Mouse (Mus musculus) midbrain, embryonic 13.5 days (tissue): ENCODE results near the gene Cela2a. TPM values are rescaled to one million over a fixed set of nuclear protein-coding genes. Genes with fewer than 3 reads are reported as not detected.

ENCODE experiments used
- ATAC-seq: fragments of 200-750 bp; cut with Nextera tagmentation; 2 replicates; pipeline ENCODE4 v1.8.0; 2017; ENCODE audit warnings: mild to moderate bottlenecking, moderate TSS enrichment, moderate library complexity
- H3K27ac ChIP-seq: fragments of 300-500 bp; sonication (generic); 2 replicates; pipeline ENCODE4 v1.5.1; 2015; ENCODE audit warnings: inconsistent platforms, mild to moderate bottlenecking, moderate library complexity
- H3K27me3 ChIP-seq: fragments of 300-500 bp; sonication (generic); 2 replicates; pipeline ENCODE4 v1.6.1; 2015; ENCODE audit warnings: mild to moderate bottlenecking, inconsistent platforms
- H3K36me3 ChIP-seq: fragments of 300-500 bp; sonication (generic); 2 replicates; pipeline ENCODE4 v1.6.1; 2015; ENCODE audit warnings: mild to moderate bottlenecking, inconsistent platforms
- H3K4me1 ChIP-seq: fragments of 300-500 bp; sonication (generic); replicated peaks from 2 replicates; pipeline ENCODE4 v1.6.1; 2015; ENCODE audit warnings: inconsistent platforms
- H3K4me2 ChIP-seq: fragments of 300-500 bp; sonication (generic); replicated peaks from 2 replicates; pipeline ENCODE4 v1.6.1; 2015; ENCODE audit warnings: moderate library complexity, mild to moderate bottlenecking, inconsistent platforms
- H3K4me3 ChIP-seq: fragments of 300-500 bp; sonication (generic); replicated peaks from 2 replicates; pipeline ENCODE4 v1.5.1; 2015; ENCODE audit warnings: mild to moderate bottlenecking, inconsistent platforms
- H3K9ac ChIP-seq: fragments of 300-500 bp; sonication (generic); replicated peaks from 2 replicates; pipeline ENCODE4 v1.6.1; 2015; ENCODE audit warnings: mild to moderate bottlenecking, inconsistent platforms
- H3K9me3 ChIP-seq: fragments of 300-500 bp; sonication (generic); 2 replicates; pipeline ENCODE4 v1.6.1; 2016; ENCODE audit warnings: mild to moderate bottlenecking, inconsistent platforms
- WGBS: fragments of 180-500 bp; shearing (Covaris S2); methylation state at CpG from one replicate; pipeline ENCODE4 v1.1.7; 2015; 5-methylcytosine and 5-hydroxymethylcytosine counted together
- polyA plus RNA-seq: library from polyadenylated mRNA; unstranded; fragments of >200 nt; fragmentation: Nextera tagmentation; extraction: Ambion mirVana; gene quantifications from 2 replicates; pipeline ENCODE4 v1.2.1, GENCODE M21; 2015

Gene Cela2a
- polyA plus RNA-seq, 1 experiment from 2014 or later, result not detected

DNA sequence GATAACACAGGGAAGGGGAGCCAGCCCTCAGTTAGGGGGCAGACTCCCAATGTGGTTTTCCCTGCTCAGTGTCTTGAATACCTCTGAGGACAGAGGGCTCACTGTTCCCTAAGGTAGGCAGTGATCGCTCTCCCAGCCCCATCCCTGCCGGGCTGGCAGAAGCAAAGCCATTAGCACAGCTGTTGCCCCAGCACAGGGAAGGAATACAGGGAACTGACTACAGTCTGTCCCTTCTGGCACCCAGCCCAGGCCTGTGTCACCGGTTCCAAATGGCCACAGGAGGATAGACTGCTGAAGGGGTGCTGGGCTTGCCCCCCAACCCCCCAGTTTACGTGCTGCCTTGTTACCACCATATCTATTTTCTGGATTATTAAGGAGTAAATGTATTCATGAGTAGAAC is 41.5 kb upstream of the Cela2a start:
- 29% methylated on average over 4 of the region's 4 CpGs for WGBS
- peak overlapping the region; percentile 30 for H3K4me2 ChIP-seq
- peak; percentile 82 for ATAC-seq

DNA sequence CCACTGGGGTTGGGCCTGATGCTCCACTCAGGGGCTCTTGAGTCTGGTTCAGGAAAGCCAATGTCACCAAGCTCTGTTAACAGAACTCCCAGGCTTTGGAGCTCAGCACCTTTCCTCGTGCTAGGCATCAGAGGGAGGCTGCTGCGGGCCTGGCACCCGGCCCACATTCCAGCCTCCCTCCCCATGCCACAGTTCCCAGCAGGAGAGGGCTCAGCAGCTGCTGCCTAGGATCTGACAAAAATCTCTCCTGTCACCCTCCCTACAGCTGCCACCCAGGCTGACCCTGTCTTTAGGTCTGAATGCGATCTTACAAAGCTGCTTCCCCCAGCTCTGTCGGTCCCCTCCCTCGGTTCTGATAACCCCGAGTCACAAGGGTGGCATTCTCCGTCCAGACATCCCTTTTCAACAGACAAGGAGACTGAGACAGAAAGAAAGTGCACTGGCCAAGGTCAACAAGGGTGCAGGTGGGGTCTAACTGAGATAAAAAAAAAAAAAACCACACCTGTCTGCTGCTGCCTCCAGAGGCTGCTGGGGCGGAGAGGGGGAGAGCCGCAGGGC is 41.1 kb upstream of the Cela2a start:
- H3K4me1 ChIP-seq, result peaks cover 54% of the 10 kb centered on the region
- H3K27me3 ChIP-seq, result no peaks in the 10 kb centered on the region
- no peak overlapping the region for H3K4me3 ChIP-seq
- H3K4me2 ChIP-seq, result peak overlapping the region; percentile 30
- peak overlapping the region; percentile 88 for H3K27ac ChIP-seq
- ATAC-seq, result peak; percentile 67
- WGBS, result 20% methylated on average over 10 of the region's 10 CpGs
- H3K36me3 ChIP-seq, result peaks cover 21% of the 10 kb centered on the region
- no peaks in the 10 kb centered on the region for H3K9me3 ChIP-seq
- H3K9ac ChIP-seq, result 0 out of 2 replicates have a peak overlapping the region, but pooled peaks have one; percentile 39

More for the DNA sequence above, 41.5 kb upstream of the Cela2a start:
- no peak overlapping the region for H3K4me3 ChIP-seq
- H3K36me3 ChIP-seq, result peaks cover 19% of the 10 kb centered on the region
- no peaks in the 10 kb centered on the region for H3K9me3 ChIP-seq
- H3K27me3 ChIP-seq, result no peaks in the 10 kb centered on the region
- H3K27ac ChIP-seq, result peak overlapping the region; percentile 88
- peaks cover 59% of the 10 kb centered on the region for H3K4me1 ChIP-seq
- peak overlapping the region; percentile 34; the same call in 1 of the 2 replicates for H3K9ac ChIP-seq

DNA sequence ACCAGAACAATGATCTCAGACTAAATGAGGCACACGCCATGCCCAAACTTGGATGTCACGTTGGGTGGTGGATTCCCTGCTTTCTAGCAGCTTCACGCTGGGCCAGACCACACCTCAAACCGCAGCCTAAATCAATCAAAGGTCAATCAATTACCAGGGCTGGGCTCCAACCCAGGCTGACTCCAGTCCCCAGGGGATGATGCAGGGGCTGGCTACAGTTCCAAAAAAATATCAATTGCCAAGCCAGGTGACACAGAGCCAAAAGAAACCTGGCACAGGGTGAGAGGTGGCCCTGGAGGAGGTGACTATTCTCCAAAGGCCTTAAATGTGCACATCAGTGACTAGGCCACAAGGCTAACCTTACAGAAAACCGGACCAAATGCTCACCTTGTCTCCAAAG is 39.6 kb upstream of the Cela2a start:
- no peak overlapping the region for H3K27ac ChIP-seq
- peaks cover 31% of the 10 kb centered on the region for H3K36me3 ChIP-seq
- H3K4me3 ChIP-seq, result no peak overlapping the region
- ATAC-seq, result no peak
- WGBS, result 86% methylated on average over 5 of the region's 5 CpGs
- no peak overlapping the region for H3K9ac ChIP-seq
- H3K27me3 ChIP-seq, result no peaks in the 10 kb centered on the region
- no peak overlapping the region for H3K4me2 ChIP-seq
- H3K9me3 ChIP-seq, result no peaks in the 10 kb centered on the region
- H3K4me1 ChIP-seq, result peaks cover 40% of the 10 kb centered on the region

DNA sequence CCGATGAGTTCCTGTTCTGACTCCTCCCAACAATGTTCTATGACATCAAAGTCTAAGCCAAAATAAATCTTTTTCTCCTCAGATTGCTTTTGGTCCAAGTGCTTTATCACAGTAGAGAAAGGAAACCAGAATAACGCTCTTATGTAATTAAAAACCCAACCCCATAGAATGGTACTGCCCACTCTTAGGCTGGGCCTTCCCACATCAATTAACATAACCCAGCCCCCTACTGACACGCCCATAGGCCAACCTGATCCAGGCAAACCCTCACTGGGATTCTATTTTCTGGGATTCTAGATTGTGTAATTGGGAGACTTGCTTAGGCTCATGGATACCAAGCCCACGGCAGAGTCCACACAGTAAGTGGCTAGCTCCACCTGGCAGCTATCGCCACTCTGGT is 39.0 kb upstream of the Cela2a start:
- no peak overlapping the region for H3K9ac ChIP-seq
- WGBS, result 93% methylated on average over 5 of the region's 5 CpGs
- ATAC-seq, result no peak

GRCm38 (mm10) chr4:141864506-141864905 is 38.5 kb upstream of the Cela2a start:
- 98% methylated on average over 8 of the region's 8 CpGs for WGBS
- Histone ChIP-seq H3K4me2 (no peak overlapping the region), H3K27ac (no peak overlapping the region), H3K4me3 (no peak overlapping the region), H3K36me3 (peaks cover 41% of the 10 kb centered on the region), H3K4me1 (peaks cover 29% of the 10 kb centered on the region), H3K27me3 (no peaks in the 10 kb centered on the region), H3K9ac (no peak overlapping the region), H3K9me3 (no peaks in the 10 kb centered on the region)
- no peak for ATAC-seq

More for the DNA sequence above, 39.0 kb upstream of the Cela2a start:
- Histone ChIP-seq H3K36me3 (peaks cover 36% of the 10 kb centered on the region), H3K4me2 (no peak overlapping the region), H3K4me1 (peaks cover 34% of the 10 kb centered on the region), H3K27ac (no peak overlapping the region), H3K9me3 (no peaks in the 10 kb centered on the region), H3K27me3 (no peaks in the 10 kb centered on the region), H3K4me3 (no peak overlapping the region)

- H3K4me3 ChIP-seq, result no peak overlapping the region
- ATAC-seq, result no peak
- 92% methylated on average over 7 of the region's 7 CpGs for WGBS
These were observed 37.8 kb upstream of the Cela2a start for GRCm38 (mm10) chr4:141863726-141864280.

DNA sequence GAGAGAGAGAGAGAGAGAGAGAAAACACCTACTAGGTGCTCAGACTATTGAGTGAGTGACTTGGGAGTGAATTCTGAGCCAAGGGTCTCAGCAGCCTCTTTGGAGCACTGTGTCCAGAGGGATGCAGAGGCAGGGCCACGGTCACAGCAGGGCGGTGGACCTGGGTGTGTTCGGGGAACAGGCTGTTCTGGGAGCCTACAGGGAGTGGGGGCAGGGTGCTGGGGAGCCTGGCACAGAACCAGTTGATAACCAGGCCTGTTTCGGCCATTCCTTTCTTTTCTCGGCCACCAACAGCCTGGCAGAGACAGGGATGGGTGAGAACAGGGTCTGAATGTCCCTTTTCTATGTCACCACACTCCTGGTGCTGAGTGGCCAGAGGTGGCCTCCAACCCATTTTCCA is 36.9 kb upstream of the Cela2a start:
- no peak overlapping the region for H3K27ac ChIP-seq
- H3K36me3 ChIP-seq, result peaks cover 52% of the 10 kb centered on the region
- WGBS, result 82% methylated on average over 5 of the region's 5 CpGs
- no peak overlapping the region for H3K4me2 ChIP-seq
- no peak for ATAC-seq
- peaks cover 18% of the 10 kb centered on the region for H3K4me1 ChIP-seq
- H3K9ac ChIP-seq, result no peak overlapping the region
- H3K9me3 ChIP-seq, result no peaks in the 10 kb centered on the region
- no peak overlapping the region for H3K4me3 ChIP-seq
- no peaks in the 10 kb centered on the region for H3K27me3 ChIP-seq

More at GRCm38 (mm10) chr4:141863726-141864280, 37.8 kb upstream of the Cela2a start:
- no peak overlapping the region for H3K27ac ChIP-seq
- peaks cover 48% of the 10 kb centered on the region for H3K36me3 ChIP-seq
- peaks cover 25% of the 10 kb centered on the region for H3K4me1 ChIP-seq
- H3K9ac ChIP-seq, result no peak overlapping the region
- H3K9me3 ChIP-seq, result no peaks in the 10 kb centered on the region
- no peak overlapping the region for H3K4me2 ChIP-seq
- no peaks in the 10 kb centered on the region for H3K27me3 ChIP-seq

DNA sequence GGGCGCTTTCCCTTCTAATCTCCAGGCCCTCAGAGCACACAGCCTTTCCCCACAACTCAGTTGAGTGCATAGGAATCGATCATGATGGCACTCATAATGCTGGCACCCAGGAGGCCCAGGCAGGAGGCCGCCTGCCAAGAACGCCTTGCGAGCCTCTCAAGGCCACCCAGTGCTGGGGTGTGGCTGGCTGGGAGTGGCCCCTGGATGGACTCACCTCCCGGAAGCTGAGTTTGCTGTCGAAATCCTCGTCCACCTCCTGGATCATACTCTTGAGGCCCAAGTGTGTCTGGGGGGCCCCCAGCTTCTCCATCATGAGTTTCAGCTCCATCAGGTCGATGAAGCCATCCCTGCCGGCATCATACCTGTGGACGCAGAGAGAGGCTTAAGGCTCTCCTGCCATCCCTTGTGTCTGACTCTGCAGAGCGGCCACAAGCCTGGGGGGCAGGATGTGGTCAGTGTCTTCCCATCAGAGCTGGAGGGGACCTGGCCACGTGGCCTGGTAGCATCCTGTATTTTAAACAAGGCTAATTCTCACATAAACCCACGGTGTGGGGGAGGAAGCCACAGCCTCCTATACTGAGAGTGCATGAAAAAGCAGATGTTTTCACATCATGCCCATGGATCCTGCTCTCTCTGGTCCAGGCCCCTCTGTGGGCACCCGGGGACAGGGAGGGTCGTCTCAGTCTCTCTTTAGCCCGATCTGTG is 35.8 kb upstream of the Cela2a start:
- WGBS, result 91% methylated on average over 17 of the region's 17 CpGs
- Histone ChIP-seq H3K9ac (no peak overlapping the region), H3K36me3 (peaks cover 52% of the 10 kb centered on the region), H3K27me3 (no peaks in the 10 kb centered on the region), H3K4me2 (no peak overlapping the region), H3K27ac (no peak overlapping the region), H3K9me3 (no peaks in the 10 kb centered on the region), H3K4me1 (peaks cover 11% of the 10 kb centered on the region), H3K4me3 (no peak overlapping the region)
- ATAC-seq, result no peak

GRCm38 (mm10) chr4:141860246-141860841 is 34.4 kb upstream of the Cela2a start:
- ATAC-seq, result no peak
- WGBS, result 71% methylated on average over 19 of the region's 19 CpGs
- no peaks in the 10 kb centered on the region for H3K27me3 ChIP-seq

DNA sequence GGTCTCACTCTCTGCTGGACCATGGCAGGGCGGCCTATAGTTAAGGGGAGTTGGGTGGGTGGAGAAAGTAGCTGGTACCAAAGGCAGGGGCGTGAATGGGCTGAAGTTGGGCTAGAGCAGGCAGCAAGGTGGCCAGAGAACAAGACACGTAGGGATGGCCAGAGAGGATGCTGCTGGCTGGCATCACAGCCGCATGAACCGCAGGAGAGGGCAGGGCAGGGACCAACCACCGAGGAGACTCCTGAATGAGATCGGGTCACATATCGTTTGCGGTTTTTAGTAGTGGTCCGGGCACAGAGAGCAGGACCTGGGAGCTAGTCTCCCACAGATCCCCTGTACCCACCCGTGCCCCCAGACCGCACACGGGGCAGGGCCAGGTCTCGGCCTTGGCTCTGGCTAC is 33.4 kb upstream of the Cela2a start:
- Histone ChIP-seq H3K4me1 (peaks cover 4% of the 10 kb centered on the region), H3K4me2 (no peak overlapping the region), H3K27ac (no peak overlapping the region), H3K4me3 (no peak overlapping the region), H3K36me3 (peaks cover 49% of the 10 kb centered on the region), H3K9me3 (no peaks in the 10 kb centered on the region), H3K27me3 (no peaks in the 10 kb centered on the region), H3K9ac (no peak overlapping the region)
- no peak for ATAC-seq
- WGBS, result 90% methylated on average over 14 of the region's 14 CpGs

More at GRCm38 (mm10) chr4:141860246-141860841, 34.4 kb upstream of the Cela2a start:
- Histone ChIP-seq H3K9ac (no peak overlapping the region), H3K4me1 (peaks cover 4% of the 10 kb centered on the region), H3K4me3 (no peak overlapping the region), H3K27ac (no peak overlapping the region), H3K9me3 (no peaks in the 10 kb centered on the region), H3K36me3 (peaks cover 51% of the 10 kb centered on the region), H3K4me2 (no peak overlapping the region)

DNA sequence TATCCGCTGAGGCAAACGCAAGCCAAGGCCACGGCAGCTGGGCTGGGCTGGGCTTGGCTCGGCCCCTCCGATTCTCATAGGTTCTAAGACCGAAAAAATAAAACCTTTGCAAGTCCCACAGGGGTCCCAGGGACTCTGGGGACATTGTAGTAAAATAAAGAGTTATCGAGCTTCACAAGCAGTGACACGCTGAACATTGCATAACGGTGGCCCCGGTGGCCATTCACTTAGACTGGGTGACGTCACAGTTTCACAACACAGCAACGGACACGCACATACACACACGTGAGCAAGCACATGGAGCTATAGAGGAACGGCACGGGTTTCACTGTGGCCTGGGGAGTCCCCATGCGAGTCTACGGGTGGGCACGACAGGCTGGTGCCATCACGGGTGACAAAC is 32.5 kb upstream of the Cela2a start:
- Histone ChIP-seq H3K4me3 (no peak overlapping the region), H3K27me3 (no peaks in the 10 kb centered on the region), H3K4me1 (peaks cover 4% of the 10 kb centered on the region), H3K36me3 (peaks cover 45% of the 10 kb centered on the region), H3K27ac (no peak overlapping the region), H3K9ac (no peak overlapping the region), H3K9me3 (no peaks in the 10 kb centered on the region), H3K4me2 (no peak overlapping the region)
- 91% methylated on average over 20 of the region's 20 CpGs for WGBS
- ATAC-seq, result no peak

- 18% methylated on average over 10 of the region's 10 CpGs for WGBS
- peaks cover 4% of the 10 kb centered on the region for H3K4me1 ChIP-seq
- no peaks in the 10 kb centered on the region for H3K9me3 ChIP-seq
- 0 out of 2 replicates have a peak overlapping the region, but pooled peaks have one; percentile 23 for H3K4me2 ChIP-seq
- ATAC-seq, result peak; percentile 85
- peak overlapping the region; percentile 58 for H3K27ac ChIP-seq
- no peak overlapping the region for H3K9ac ChIP-seq
- H3K27me3 ChIP-seq, result no peaks in the 10 kb centered on the region
- no peak overlapping the region for H3K4me3 ChIP-seq
- peaks cover 38% of the 10 kb centered on the region for H3K36me3 ChIP-seq
These were observed 31.5 kb upstream of the Cela2a start for GRCm38 (mm10) chr4:141857422-141857930.
